Mouse (Mus musculus) CD4-positive, CD25-positive, alpha-beta regulatory T cell, adult 4 months (primary cell): ENCODE results near the gene Fadd. TPM values are rescaled to one million over a fixed set of nuclear protein-coding genes. Genes with fewer than 3 reads are reported as not detected.

Experiments
- ATAC-seq: one replicate; pipeline ENCODE4 v1.8.0; 2017
- polyA plus RNA-seq, 2 experiments: library from polyadenylated mRNA; unstranded; fragments of 100-300 nt; shearing (Covaris generic); gene quantifications; one replicate each; pipeline ENCODE4 v1.2.1; 2017

Gene Fadd
- 1 to 10 TPM; 8.2 to 9.4 TPM for polyA plus RNA-seq

DNA sequence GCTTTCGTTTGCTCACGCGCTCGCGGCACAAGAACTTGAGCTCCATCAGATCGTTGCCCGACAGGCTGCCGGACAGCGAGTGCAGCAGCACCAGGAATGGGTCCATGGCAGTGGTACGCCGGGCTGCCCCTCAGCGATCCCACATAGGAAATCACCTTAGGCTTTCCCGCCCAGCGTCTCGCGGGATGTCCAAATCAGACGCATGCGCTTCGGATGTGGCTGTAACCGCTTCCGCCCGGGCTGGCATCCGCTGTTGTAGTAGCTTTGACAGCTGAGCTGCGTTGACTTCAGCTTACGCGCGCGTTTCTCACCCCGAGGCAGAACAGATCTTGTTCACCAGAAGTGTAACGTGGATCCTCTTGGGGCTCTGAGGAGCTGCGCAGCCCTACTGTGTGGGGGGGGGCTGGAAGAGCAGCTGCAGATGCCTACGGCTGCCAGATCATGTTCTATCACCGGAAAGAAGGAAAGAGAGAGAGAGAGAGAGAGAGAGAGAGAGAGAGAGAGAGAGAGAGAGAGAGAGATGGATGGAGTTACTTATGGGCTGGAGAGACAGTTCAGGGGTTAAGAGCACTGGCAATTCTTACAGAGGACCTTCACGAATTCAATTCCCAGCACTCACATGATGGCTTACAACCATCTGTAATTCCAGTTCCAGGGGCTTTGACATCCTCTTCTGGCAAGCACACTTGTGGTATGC is at the start of gene Fadd:
Fadd (minus strand) TSS at position 180 of the 697 bp plus-strand sequence.
- ATAC-seq: peak; percentile 89

DNA sequence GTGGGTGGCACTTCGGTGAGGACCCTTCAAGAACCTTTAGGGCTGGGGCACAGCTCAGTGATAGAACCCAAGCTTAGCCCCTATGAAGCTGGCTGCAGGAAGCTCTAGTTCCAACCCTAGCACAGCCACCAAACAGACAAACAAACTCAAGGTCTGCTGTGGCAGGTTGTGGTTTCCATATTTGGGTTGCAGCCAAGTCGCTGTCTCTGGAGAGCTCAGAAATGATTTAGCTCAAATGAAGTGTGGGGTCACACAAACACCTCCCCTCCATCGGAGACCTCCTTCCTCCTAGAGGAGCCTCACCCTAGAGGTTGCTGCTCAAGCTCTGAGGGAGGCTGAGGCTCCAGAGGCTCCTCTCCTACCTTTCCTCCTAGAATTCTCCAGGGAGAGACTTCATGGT is 48.4 kb upstream of the Fadd start:
- no peak for ATAC-seq

DNA sequence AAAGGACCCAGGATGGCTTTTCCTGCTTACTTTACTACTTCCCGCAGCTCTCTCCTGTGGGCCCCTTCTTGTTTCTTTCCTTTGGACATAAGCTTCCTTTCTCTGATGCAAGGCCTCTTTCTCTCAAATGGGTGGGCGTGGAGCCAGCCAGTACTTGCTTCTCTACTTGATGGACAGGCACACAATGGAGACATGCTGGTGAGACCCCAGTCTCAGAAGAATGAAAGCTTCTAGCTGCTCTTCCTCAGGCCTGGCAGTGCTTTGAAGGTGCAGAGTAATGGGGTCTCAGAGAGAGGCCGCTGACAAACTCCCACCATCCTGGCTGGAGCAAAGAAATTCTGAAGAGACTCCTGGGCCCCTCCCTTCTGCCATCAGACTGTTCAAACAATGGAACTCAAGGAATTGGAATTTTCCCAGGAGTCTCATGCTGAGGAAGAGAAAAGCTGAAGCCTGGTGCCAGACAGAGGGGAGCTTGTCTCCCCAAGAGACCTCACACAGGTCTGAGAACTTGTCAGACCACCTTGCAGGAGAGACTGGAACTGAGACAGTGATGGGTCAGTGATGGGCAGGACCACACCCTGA is 46.2 kb upstream of the Fadd start:
- ATAC-seq: no peak

DNA sequence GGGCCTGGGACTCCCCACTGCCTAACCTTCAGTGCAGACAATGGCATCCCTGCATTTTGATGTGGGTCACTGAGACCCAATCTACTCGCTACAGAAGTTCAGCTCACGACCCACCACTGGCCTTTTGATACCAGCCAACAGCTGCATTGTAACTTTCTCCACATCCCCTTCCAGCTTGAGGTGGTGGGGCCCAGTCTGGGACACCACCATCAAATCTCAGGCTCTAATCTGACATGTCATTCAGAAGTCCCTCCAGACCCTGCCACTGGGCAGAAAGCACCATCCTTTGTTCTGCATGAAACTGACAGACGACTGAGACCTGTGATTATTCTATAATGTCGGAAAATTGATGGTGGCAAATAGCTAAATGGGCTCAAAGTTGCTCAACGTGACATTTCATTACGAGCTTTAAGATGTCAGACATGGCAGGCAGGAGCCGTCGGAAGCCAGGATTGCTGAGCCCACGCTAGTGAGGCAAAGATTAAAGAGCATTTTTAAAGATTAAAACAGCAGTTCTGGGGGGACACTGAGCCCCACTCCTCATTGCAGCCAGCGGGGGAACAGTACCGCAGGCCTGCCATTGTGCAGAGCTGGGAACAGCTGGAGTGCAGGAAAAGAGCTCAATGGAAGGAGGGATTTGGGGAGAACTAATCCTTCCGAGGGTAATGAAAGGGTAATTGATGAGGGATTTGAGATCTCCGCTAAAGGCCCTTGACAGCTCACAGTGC is 45.5 kb upstream of the Fadd start:
- ATAC-seq: no peak

DNA sequence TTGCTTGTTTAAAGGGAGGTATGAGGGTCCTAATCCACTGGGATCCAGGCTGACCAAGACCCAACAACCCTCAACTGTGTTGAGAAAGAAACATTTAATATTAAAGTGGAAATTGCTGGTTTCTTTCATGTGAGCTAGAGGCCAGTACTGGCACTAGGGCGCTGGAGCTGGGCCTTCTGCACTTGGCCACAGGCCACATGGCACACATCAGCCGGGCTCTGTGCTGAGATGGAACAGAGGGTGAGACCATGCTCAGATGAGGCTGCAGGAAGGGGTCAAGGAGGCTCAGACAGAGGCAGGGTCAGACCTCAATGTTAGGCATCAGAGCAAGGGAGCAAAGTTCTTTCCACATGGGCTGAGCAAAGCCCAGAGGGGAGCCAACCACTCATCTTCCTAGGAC is 43.8 kb upstream of the Fadd start:
- ATAC-seq: no peak

DNA sequence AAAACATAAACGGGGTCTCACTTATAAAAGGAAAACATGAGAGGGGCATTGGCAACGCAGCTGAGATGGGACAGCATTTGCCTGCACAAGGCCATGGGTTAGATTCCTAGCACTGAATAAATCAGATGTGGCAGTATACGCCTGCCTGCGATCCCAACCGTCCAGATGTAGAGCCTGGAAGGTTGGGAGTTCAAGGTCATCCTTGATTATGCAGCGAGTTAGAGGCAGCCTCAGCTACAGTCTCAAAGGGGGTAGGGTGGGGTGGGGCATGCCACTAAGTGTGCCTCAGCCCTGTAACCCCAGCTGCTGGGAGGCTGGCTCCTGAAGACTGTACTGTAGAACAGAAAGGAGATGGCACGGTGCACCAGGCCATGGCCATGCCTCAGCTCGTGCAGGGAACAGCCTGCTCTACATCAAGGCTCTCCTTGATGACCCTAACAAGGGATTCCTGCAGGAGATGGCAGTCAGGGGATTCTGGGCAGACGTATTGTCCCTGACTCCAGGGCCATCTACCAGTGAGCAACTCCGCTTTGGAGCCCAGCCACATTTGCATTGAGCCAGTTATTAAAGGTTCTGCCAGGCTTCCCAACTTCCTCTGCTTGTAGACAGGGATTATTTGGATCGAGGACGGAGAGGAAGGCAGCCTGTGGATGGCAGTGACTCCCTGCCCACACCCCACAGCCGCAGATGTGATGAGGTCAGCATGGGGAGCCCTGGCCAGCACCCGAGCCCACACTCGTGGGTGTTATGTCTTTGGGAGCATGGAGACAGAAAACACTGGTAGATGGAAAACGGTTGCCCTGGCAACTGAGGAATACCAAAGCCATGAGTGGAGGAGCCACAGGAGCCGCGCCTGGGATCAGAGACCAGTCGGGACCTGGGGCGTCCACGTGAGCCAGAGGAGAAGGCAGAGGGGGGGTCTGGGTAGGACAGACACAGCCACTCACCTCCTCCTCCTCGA is 38.7 kb upstream of the Fadd start:
- no peak for ATAC-seq

DNA sequence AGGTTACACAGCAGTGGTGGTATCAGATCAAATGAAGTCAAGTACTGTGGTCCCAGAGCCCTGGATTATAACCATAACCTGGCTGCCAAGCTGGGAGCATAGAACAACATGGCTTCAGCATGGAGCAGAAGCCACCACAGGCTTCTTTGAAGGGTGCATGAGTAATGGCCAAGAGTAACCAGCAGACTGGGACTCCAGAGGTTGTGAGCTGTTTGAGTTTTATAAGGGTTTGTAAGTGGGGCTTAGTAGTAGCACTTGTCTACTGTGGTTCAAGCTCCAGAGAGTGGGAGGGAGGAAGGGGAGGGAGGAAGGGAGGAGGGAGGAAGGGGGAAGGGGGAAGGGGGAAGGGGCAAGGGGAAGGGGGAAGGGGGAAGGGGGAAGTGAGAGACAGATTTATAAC is 38.1 kb upstream of the Fadd start:
- no peak for ATAC-seq

DNA sequence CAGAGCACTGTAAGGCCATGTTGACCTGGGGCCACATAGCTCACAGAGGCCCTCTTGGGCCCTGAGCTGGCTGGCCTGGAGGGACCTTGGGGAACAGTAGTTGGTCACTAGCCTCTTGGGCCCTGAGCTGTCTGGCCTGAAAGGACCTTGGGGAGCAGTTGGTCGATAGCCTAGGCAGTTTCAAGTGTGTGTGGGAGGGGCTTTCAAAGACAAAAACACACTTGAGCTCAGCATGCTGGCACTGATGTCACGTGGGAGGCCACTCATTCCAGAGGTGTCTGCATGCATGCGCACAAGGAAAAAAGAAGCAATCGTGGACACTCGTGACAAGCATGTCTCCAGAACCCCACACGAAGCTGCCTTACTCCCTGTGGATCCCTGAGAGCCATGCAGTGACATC is 33.1 kb upstream of the Fadd start:
- no peak for ATAC-seq

DNA sequence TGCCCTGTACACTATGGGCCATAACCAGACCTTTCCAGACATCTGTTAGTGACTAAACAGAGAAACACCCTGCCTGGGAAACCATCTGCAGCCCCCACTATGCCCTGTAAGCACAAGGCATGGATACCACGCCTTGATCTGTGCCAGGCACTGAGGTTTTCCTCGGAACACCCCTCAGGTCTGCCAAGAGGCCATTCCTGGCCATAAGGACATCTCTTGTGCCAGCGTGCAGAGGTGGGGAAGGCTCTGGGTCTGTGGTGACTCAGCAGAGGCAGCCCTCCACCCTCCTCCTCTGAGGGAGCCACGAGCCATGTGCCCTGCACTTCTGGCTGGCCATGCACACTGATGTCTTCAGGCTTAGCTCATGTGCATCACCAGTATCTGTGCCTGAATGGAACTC is 30.6 kb upstream of the Fadd start:
- ATAC-seq: no peak

DNA sequence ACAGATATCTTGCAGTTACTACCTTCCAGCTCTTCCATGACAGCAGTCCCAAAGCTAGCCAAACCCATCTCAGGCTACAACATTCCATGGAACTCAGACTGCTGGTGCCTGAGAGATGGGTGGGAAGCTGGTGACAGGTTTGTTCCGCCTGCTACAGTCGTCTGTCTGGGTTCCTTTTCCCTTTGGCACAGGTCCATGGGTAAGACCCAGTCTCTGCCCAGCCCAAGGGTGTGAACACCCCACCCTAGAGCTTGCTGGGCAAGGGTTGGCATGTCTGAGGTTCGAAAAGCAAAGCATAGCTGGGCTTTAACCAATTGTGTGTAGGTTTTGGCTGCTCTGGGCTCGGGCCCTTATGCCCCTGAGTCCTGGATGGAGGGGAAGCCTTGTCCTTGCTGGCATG is 30.1 kb upstream of the Fadd start:
- no peak for ATAC-seq

DNA sequence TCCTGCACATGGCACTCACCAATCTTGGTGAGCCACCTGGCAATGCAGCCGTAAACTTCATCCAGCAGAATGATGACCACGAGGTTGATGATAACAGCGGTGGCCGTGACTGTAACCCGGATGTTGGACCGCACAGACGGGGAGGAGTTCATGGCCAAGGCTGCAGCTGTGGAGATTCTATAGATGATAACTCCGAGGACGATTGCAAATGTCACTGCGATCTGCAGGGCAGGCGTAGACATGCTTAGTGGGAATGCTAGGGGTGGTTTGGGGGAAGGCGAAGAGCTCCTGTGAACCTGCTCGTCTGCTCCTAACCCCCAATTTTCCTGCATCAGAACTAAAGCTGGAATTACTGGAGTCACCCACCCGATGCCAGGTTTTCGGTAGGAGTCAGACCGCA is 29.3 kb upstream of the Fadd start:
- ATAC-seq: no peak

DNA sequence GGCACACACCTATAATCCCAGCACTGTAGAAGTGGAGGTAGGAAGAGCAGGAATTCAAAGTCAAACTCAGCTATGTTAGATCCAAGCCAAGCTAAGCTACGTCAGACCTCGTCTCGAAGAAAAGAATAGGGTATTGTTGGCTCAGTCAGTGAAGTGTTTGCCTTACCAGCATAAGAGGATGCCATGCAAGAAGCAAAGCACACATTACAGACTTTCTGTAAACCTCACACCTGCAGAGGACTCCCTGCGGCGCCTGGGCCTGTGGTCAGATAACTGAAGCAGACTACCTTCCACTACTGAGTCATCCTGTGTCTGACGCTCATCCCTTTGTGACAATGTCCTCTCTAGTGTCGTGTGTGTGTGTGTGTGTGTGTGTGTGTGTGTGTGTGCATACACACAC is 27.3 kb upstream of the Fadd start:
- ATAC-seq: no peak

DNA sequence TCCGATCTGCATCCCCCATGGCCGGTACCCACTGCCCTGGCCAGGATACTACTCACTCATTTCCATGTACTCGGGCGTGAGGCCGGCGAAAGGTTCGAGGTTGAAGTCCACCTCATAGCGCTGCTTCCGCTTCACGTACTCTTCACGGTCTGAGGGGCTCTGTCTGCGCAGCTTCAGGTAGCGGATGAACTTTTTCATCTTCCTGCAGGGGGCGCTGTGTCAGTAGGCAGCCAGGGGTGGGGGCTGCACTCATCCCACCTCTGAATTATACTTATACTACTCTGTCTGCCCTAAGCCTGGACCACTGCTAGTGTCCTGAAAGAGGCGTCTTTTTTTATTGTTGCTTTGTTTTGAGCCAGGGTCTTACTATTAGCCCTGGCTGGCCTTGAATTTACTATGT is 25.6 kb upstream of the Fadd start:
- ATAC-seq: no peak

DNA sequence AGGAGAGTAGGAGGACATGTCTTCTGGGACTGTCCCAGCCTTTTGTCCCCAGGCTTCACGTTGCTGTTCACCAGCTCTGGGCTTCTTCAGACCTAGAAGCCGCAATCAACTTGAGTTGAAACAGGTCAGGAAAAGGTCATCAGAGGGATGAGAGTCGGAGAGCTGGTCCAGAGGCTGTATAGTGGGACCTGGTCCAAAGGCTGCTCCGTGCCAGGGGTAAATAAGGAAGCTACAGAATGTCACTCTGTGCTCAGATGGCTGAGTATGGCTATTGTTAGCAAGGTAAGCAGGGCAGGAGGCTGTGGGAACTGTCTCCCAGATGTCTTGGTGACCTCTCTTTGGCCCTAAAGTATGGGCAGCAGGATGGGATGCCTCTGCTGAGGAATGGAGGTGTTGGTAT is 22.5 kb upstream of the Fadd start:
- no peak for ATAC-seq

DNA sequence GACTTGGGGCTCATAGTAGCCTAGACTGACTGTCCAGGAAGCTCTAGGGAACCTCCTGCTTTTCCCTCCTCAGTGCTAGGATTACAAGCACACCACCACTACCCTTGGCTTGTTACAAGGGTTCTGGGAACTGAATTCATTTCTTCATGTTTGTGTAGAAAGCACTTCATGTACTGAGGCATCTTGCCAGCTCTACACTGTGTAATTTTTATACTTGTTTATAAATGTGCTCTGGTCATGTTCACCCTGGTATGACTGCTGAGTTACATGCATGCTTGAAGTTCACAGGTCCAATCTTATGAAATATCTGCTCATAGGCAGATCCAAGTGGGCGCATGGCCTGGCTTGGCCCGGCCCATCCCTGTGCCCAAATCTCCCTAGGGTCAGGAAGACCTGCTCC is 22.0 kb upstream of the Fadd start:
- ATAC-seq: no peak

DNA sequence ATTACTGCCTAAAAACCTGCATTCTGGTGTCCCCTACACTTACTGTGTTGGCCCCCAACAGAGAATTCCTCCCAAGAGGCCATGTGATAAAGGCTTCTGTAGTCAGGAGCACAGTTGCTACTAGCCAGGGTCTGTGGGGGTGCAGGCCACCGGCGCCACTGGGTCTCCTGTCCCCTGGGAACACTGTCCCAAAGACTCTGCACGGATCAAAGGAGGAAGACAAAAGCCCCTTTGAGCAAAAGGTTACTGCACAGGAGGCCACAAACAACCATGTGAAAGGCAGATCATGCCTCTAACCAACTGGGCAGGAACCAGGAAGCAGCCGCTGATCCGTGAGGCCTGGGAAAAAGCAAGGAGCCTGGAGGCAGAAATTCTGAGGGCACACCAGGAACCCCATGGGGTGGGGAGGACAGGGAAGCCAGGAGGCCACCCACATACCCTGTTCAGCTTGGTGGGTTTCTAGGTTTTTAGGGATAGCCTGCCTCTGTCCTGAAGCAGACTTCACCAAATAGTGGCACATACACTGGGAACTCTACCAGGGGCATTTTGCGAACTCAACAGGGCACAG is 18.2 kb upstream of the Fadd start:
- ATAC-seq: no peak

DNA sequence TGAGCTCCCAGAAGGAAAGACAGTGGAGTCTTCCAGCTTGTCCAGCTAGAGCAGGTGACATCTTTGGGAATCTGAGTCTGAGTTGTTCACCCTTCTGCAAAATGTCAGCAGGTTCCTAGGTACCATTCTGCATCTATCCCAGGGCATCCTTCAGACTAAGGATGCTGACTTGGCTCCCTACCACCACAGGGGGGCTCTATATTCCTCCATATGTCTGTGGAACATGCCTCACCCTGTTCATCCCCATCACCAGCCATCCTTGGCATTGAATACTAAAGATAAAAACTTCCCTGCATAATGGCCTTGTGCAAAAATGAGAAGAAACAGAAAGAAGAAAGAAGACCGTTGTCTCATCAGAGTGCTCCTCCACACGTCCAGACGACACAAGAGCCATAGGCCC is 7.2 kb upstream of the Fadd start:
- ATAC-seq: no peak

DNA sequence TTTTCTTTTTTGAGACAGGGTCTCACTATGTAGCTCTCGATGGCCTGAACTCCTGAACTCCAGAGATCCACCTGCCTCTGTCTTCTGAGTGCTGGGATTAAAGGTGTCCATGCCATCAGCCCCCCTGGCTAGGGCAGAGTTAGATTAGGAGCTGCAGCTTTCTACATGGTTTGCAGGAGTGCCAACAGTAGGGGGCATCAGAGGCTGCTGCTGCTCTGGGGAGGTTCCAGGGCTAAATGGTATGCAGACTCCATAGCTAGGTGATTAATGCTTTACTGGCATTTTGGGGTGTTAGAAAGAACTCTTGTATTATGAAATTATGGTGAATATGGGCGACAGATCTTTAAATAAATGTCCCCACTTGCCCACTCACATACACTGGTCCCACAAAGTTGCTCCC is 5.0 kb upstream of the Fadd start:
- ATAC-seq: no peak

DNA sequence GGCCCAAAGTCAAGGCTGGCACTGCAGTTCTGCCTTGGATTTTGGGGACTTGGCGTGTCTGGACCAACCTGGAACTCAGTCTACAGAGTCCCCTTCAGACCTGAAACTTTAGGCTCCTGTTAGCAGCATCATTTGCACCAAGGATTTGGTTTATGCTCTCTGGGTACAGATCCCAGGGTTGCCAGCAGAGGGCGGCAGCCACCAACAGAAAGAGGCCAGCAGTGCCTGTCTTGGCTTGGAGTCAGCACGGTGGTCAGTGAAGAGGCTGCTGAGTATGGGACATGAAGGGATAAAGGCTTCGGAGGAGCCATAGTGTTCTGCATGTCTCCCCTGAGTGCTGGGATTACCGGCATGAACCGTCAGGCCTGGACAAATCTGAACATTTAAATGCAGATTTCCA is 3.4 kb upstream of the Fadd start:
- ATAC-seq: no peak

DNA sequence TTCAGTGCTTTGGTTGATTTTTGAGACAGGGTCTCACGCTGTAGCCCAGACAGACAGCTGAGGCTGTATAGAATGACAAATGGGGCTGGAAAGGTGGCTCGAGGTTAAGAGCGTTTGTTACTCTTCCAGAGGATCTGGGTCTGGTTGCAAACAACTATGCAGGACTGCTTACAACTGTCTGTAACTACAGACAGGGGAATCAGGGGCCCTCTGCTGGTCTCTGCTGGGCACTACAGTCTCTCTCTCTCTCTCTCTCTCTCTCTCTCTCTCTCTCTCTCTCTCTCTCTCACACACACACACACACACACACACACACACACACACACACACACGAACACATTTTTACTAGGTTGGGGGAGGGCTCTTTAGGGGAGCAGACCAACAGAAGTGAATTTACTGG is 1.4 kb upstream of the Fadd start:
- ATAC-seq: peak; percentile 21

DNA sequence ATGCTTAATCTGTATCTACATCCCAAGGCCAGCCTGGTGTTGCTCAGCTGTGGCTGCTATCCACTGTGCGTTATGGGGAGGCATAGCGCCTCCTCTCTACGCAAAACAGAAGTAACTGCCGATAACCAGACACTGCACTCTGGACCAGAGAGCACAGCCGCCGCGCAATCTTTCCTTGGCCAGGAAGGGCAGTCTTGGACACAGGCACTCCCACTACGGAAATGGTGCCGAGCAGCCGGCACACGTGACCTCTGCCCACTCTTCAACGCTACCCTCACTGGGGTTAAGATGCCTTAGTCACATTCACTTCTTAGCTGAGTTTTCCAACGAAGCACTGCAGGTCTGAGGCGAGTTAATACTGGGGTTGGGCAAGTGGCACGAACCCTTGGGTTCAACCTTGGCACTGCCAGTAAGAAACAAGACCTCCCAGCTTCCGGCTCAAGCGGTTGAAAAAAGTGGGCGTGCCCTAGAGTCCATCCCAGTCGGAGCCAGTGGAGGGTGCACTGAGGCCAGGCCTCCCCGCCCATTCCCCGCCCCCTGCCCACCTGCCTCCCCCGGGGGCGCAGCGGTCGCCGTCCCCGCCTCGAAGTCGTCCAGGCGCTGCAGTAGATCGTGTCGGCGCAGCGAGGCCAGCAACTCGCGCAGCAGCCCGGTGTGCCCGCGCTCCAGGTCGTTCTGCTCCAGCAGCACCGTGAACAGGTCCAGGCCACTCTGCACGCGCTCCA is 542 bp downstream of the Fadd start:
- ATAC-seq: peak; percentile 66

DNA sequence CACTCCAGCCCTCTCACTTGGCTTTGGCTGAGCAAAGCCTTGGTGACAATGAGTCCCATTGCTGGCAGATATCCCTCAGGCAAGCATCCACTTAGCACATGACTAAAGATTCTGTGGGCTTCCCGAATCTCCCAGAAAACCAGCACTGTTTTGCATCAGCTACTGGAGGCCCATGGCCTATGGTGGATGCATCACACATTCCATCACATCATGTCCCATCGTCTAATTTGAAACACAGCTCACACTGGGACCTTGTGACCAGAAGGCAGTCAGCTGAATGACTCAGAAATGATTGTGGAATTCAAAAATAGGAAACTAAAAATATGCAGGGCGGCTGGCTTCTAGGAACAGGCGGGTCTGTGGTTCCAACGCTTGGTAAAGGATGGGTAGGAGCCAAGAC is 4.4 kb downstream of the Fadd start:
- ATAC-seq: no peak
